Mouse (Mus musculus) liver, adult 2 months (tissue): Measurements from ENCODE around the gene Tnfrsf1b.

Experiments used
- CTCF ChIP-seq: fragments of 200-500 bp; IDR thresholded peaks from 2 replicates; pipeline ENCODE4 v1.5.1; 2011; ENCODE audit warnings: low read depth, low read length, control low read depth
- POLR2A ChIP-seq: fragments of 200-500 bp; IDR thresholded peaks from 2 replicates; pipeline ENCODE4 v1.6.1; 2011; ENCODE audit warnings: low read length, control low read depth; ENCODE audit not compliant: insufficient read depth; ENCODE audit errors: extremely low read depth

DNA sequence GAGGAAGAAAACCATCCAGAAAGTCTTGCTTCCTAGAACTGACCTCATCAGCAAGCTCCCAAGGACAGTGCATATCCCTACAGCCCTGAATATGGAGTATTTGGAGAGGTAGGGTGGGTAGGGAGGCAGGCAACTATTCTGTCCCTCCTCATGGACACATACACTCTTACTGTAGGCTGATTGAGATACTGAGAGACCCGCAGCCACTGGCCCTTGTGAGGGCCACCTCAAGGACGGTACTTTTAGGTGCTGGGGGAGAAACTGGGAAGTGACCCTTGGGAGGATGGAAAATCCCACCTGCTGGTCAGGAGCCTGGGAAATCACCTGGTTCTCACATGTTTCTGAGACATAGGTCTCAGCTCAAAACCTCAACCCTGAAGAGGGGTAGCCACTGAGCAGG lies 886 bp upstream of the Tnfrsf1b start:
- no peak for TF ChIP-seq CTCF
- no peak for TF ChIP-seq POLR2A
